Mouse (Mus musculus): Measurements from ENCODE around the gene Kcnq1. TPM values are rescaled to one million over a fixed set of nuclear protein-coding genes. Genes with fewer than 3 reads are reported as not detected.

Gene Kcnq1
- polyA plus RNA-seq, 1 experiment: not detected

- Histone ChIP-seq H3K36me3 (replicated peaks; ENCODE audit: low read length) (peaks cover 4% of the 10 kb centered on the region), H3K27me3 (replicated peaks) (peaks cover 17% of the 10 kb centered on the region), H3K4me1 (peaks cover 17% of the 10 kb centered on the region), H3K4me3 (replicated peaks) (peak overlapping the region; percentile 96), H3K9me3 (peaks cover 13% of the 10 kb centered on the region; the same call in 1 of the 2 replicates)
- TF ChIP-seq GATA1 (IDR thresholded peaks at IDR 0.05; ENCODE audit: borderline replicate concordance, low read length) (no peak), FLI1 (IDR thresholded peaks at IDR 0.05; ENCODE audit: low read length) (no peak)
Observed at GRCm38 (mm10) chr7:143295356-143296000, 189.3 kb downstream of the Kcnq1 start.

GRCm38 (mm10) chr7:143296001-143296379 lies 189.8 kb downstream of the Kcnq1 start:
- H3K4me1 ChIP-seq: peaks cover 12% of the 10 kb centered on the region
- H3K4me3 ChIP-seq (replicated peaks): peak overlapping the region; percentile 96
- peaks cover 13% of the 10 kb centered on the region; the same call in 1 of the 2 replicates for H3K9me3 ChIP-seq
- peaks cover 2% of the 10 kb centered on the region for H3K36me3 ChIP-seq (replicated peaks; ENCODE audit: low read length)
- TF ChIP-seq FLI1 (IDR thresholded peaks at IDR 0.05; ENCODE audit: low read length): no peak
- no peak for TF ChIP-seq GATA1 (IDR thresholded peaks at IDR 0.05; ENCODE audit: borderline replicate concordance, low read length)
- peaks cover 21% of the 10 kb centered on the region for H3K27me3 ChIP-seq (replicated peaks)

GRCm38 (mm10) chr7:143296384-143296801 lies 190.2 kb downstream of the Kcnq1 start:
- peak overlapping the region; percentile 96 for H3K4me3 ChIP-seq (replicated peaks)
- peaks cover 18% of the 10 kb centered on the region for H3K27me3 ChIP-seq (replicated peaks)
- H3K9me3 ChIP-seq: peaks cover 13% of the 10 kb centered on the region; the same call in 1 of the 2 replicates
- no peaks in the 10 kb centered on the region for H3K36me3 ChIP-seq (replicated peaks; ENCODE audit: low read length)
- TF ChIP-seq FLI1 (IDR thresholded peaks at IDR 0.05; ENCODE audit: low read length): no peak
- no peak for TF ChIP-seq GATA1 (IDR thresholded peaks at IDR 0.05; ENCODE audit: borderline replicate concordance, low read length)
- peaks cover 8% of the 10 kb centered on the region for H3K4me1 ChIP-seq

- H3K27me3 ChIP-seq (replicated peaks): peaks cover 42% of the 10 kb centered on the region
- TF ChIP-seq FLI1 (IDR thresholded peaks at IDR 0.05; ENCODE audit: low read length) (no peak), GATA1 (IDR thresholded peaks at IDR 0.05; ENCODE audit: borderline replicate concordance, low read length) (no peak)
- no peak overlapping the region for H3K4me3 ChIP-seq (replicated peaks)
- peaks cover 4% of the 10 kb centered on the region; the same call in 1 of the 2 replicates for H3K4me1 ChIP-seq
- no peaks in the 10 kb centered on the region for H3K36me3 ChIP-seq (replicated peaks; ENCODE audit: low read length)
- H3K9me3 ChIP-seq: peaks cover 12% of the 10 kb centered on the region; the same call in 1 of the 2 replicates
Observed at GRCm38 (mm10) chr7:143300037-143300436, 193.9 kb downstream of the Kcnq1 start.

GRCm38 (mm10) chr7:143300681-143301080 lies 194.5 kb downstream of the Kcnq1 start:
- Histone ChIP-seq H3K27me3 (replicated peaks) (peaks cover 46% of the 10 kb centered on the region), H3K4me1 (peaks cover 4% of the 10 kb centered on the region; the same call in 1 of the 2 replicates), H3K9me3 (peaks cover 6% of the 10 kb centered on the region; the same call in 1 of the 2 replicates), H3K4me3 (replicated peaks) (no peak overlapping the region), H3K36me3 (replicated peaks; ENCODE audit: low read length) (no peaks in the 10 kb centered on the region)
- TF ChIP-seq GATA1 (IDR thresholded peaks at IDR 0.05; ENCODE audit: borderline replicate concordance, low read length): no peak
- no peak for TF ChIP-seq FLI1 (IDR thresholded peaks at IDR 0.05; ENCODE audit: low read length)

- H3K4me3 ChIP-seq (replicated peaks): no peak overlapping the region
- H3K9me3 ChIP-seq: no peaks in the 10 kb centered on the region
- no peaks in the 10 kb centered on the region for H3K36me3 ChIP-seq (replicated peaks; ENCODE audit: low read length)
- H3K27me3 ChIP-seq (replicated peaks): peaks cover 49% of the 10 kb centered on the region
- H3K4me1 ChIP-seq: no peaks in the 10 kb centered on the region
- TF ChIP-seq FLI1 (IDR thresholded peaks at IDR 0.05; ENCODE audit: low read length) (no peak), GATA1 (IDR thresholded peaks at IDR 0.05; ENCODE audit: borderline replicate concordance, low read length) (no peak)
Observed at GRCm38 (mm10) chr7:143302156-143302555, 196.0 kb downstream of the Kcnq1 start.

GRCm38 (mm10) chr7:143302593-143303238 lies 196.6 kb downstream of the Kcnq1 start:
- TF ChIP-seq FLI1 (IDR thresholded peaks at IDR 0.05; ENCODE audit: low read length): no peak
- no peak for TF ChIP-seq GATA1 (IDR thresholded peaks at IDR 0.05; ENCODE audit: borderline replicate concordance, low read length)
- H3K9me3 ChIP-seq: no peaks in the 10 kb centered on the region
- no peak overlapping the region for H3K4me3 ChIP-seq (replicated peaks)
- peaks cover 49% of the 10 kb centered on the region for H3K27me3 ChIP-seq (replicated peaks)
- no peaks in the 10 kb centered on the region for H3K4me1 ChIP-seq
- no peaks in the 10 kb centered on the region for H3K36me3 ChIP-seq (replicated peaks; ENCODE audit: low read length)

GRCm38 (mm10) chr7:143303557-143303956 lies 197.4 kb downstream of the Kcnq1 start:
- no peaks in the 10 kb centered on the region for H3K9me3 ChIP-seq
- H3K4me3 ChIP-seq (replicated peaks): no peak overlapping the region
- no peak for TF ChIP-seq FLI1 (IDR thresholded peaks at IDR 0.05; ENCODE audit: low read length)
- TF ChIP-seq GATA1 (IDR thresholded peaks at IDR 0.05; ENCODE audit: borderline replicate concordance, low read length): no peak
- H3K4me1 ChIP-seq: no peaks in the 10 kb centered on the region
- no peaks in the 10 kb centered on the region for H3K36me3 ChIP-seq (replicated peaks; ENCODE audit: low read length)
- H3K27me3 ChIP-seq (replicated peaks): peaks cover 54% of the 10 kb centered on the region

GRCm38 (mm10) chr7:143305808-143306207 lies 199.6 kb downstream of the Kcnq1 start:
- Histone ChIP-seq H3K27me3 (replicated peaks) (peaks cover 52% of the 10 kb centered on the region), H3K4me1 (no peaks in the 10 kb centered on the region), H3K4me3 (replicated peaks) (no peak overlapping the region), H3K9me3 (no peaks in the 10 kb centered on the region), H3K36me3 (replicated peaks; ENCODE audit: low read length) (no peaks in the 10 kb centered on the region)
- no peak for TF ChIP-seq GATA1 (IDR thresholded peaks at IDR 0.05; ENCODE audit: borderline replicate concordance, low read length)
- TF ChIP-seq FLI1 (IDR thresholded peaks at IDR 0.05; ENCODE audit: low read length): no peak

- H3K27me3 ChIP-seq (replicated peaks): peaks cover 58% of the 10 kb centered on the region
- TF ChIP-seq FLI1 (IDR thresholded peaks at IDR 0.05; ENCODE audit: low read length): no peak
- no peak for TF ChIP-seq GATA1 (IDR thresholded peaks at IDR 0.05; ENCODE audit: borderline replicate concordance, low read length)
Observed at GRCm38 (mm10) chr7:143308001-143308400, 201.8 kb downstream of the Kcnq1 start.

More at GRCm38 (mm10) chr7:143308001-143308400, 201.8 kb downstream of the Kcnq1 start:
- H3K4me1 ChIP-seq: no peaks in the 10 kb centered on the region
- H3K36me3 ChIP-seq (replicated peaks; ENCODE audit: low read length): no peaks in the 10 kb centered on the region
- no peaks in the 10 kb centered on the region for H3K9me3 ChIP-seq
- no peak overlapping the region for H3K4me3 ChIP-seq (replicated peaks)
